Mouse (Mus musculus) forebrain, postnatal 0 days (tissue): ENCODE results near the gene Rnf41. TPM values are rescaled to one million over a fixed set of nuclear protein-coding genes. Genes with fewer than 3 reads are reported as not detected.

Experiments used
- ATAC-seq: fragments of 200-750 bp; cut with Nextera tagmentation; 2 replicates; pipeline ENCODE4 v1.8.0; 2017; ENCODE audit warnings: mild to moderate bottlenecking, moderate library complexity
- DNase-seq: peaks from one replicate; pipeline ENCODE4 v3.0.0-alpha.2; 2015
- H3K27ac ChIP-seq: fragments of 300-500 bp; sonication (generic); 2 replicates; pipeline ENCODE4 v1.5.1; 2014; ENCODE audit warnings: low read depth, mild to moderate bottlenecking, antibody characterized with exemption, low read length, moderate library complexity, mixed read lengths
- H3K27me3 ChIP-seq: fragments of 300-500 bp; sonication (generic); 2 replicates; pipeline ENCODE4 v1.6.1; 2014; ENCODE audit warnings: mild to moderate bottlenecking, low read length, mixed read lengths; ENCODE audit not compliant: insufficient read depth
- H3K36me3 ChIP-seq: fragments of 300-500 bp; sonication (generic); 2 replicates; pipeline ENCODE4 v1.6.1; 2014; ENCODE audit warnings: mild to moderate bottlenecking, moderate library complexity; ENCODE audit not compliant: insufficient read depth
- H3K4me1 ChIP-seq: fragments of 300-500 bp; sonication (generic); 2 replicates; pipeline ENCODE4 v1.6.1; 2014; ENCODE audit warnings: antibody characterized with exemption; ENCODE audit not compliant: insufficient read depth
- H3K4me2 ChIP-seq: fragments of 300-500 bp; sonication (generic); 2 replicates; pipeline ENCODE4 v1.6.1; 2014; ENCODE audit warnings: low read depth, mild to moderate bottlenecking, moderate library complexity
- H3K4me3 ChIP-seq: fragments of 300-500 bp; sonication (generic); 2 replicates; pipeline ENCODE4 v1.5.1; 2014; ENCODE audit warnings: low read depth, low read length, mixed read lengths
- H3K9ac ChIP-seq: fragments of 300-500 bp; sonication (generic); 2 replicates; pipeline ENCODE4 v1.6.1; 2014; ENCODE audit warnings: mild to moderate bottlenecking
- H3K9me3 ChIP-seq: fragments of 300-500 bp; sonication (generic); 2 replicates; pipeline ENCODE4 v1.6.1; 2016; ENCODE audit warnings: low read length
- CTCF ChIP-seq: sonication (generic); IDR thresholded peaks from 2 replicates; pipeline ENCODE4 v1.5.1; 2016; ENCODE audit warnings: antibody characterized with exemption, control low read depth, low read depth
- WGBS: fragments of 180-500 bp; shearing (Covaris S2); extraction: QIAGEN DNeasy Blood & Tissue Kit; methylation state at CpG from one replicate; pipeline ENCODE4 v1.1.7; 2014; 5-methylcytosine and 5-hydroxymethylcytosine counted together
- polyA plus RNA-seq: library from polyadenylated mRNA; unstranded; fragments of >200 nt; fragmentation: Nextera tagmentation; extraction: Ambion mirVana; gene quantifications from 2 replicates; pipeline ENCODE4 v1.2.1, GENCODE M21; 2015
- total RNA-seq: library from RNA; depleted of rRNA; stranded (reverse); fragments of >200 nt; gene quantifications from 2 replicates; pipeline ENCODE4 v1.2.3, GENCODE M21; 2014

Gene Rnf41
- total and polyA plus RNA-seq, 2 experiments from 2014 or later = 108 to 118 TPM

DNA sequence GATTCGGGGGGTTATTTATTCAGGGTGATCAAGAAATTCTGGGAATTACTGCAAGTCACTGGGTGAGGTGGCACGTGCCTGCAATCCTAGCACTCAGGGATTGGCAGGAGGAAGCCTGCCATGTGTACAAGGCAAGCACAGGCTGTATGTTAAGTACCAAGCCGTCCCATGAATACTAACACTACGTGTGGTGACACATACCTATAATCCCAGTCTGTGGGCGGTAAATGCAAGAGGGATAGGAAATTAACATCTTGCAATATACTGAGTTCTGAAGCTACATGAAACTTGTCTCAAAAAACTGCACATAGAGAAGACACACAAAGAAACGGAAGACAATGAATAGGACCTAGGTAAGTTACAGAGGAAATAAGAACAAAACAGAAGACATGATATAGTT is 39.6 kb downstream of the Rnf41 start:
- no peak for TF ChIP-seq CTCF
- Histone ChIP-seq H3K27ac (no peak overlapping the region), H3K9ac (no peak overlapping the region), H3K4me1 (no peaks in the 10 kb centered on the region), H3K4me2 (no peak overlapping the region), H3K36me3 (no peaks in the 10 kb centered on the region), H3K4me3 (no peak overlapping the region), H3K27me3 (no peaks in the 10 kb centered on the region), H3K9me3 (no peaks in the 10 kb centered on the region)
- ATAC-seq (no peak), DNase-seq (no peak)
- WGBS = 76% methylated on average over 6 of the region's 6 CpGs

DNA sequence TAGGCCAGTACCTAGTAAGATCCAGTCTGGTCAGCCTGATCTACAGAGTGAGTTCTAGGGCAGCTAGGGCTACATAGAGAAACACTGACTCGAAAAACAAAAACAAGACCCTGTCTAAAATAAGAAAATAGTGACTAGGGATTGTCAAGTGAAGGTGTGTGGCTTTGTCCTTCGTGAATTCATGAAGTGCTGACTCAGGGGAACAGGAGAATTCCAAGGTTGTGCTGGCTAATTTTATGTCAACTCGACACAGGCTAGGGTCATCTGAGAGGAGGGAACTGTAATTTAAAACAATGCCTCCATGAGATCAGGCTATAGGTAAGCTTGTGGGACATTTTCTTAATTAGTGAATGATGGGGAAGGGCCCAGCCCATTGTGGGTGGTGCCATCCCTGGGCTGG is 43.0 kb downstream of the Rnf41 start:
- Histone ChIP-seq H3K9ac (no peak overlapping the region), H3K27me3 (no peaks in the 10 kb centered on the region), H3K4me2 (no peak overlapping the region), H3K9me3 (no peaks in the 10 kb centered on the region), H3K27ac (no peak overlapping the region), H3K4me1 (no peaks in the 10 kb centered on the region), H3K4me3 (no peak overlapping the region), H3K36me3 (no peaks in the 10 kb centered on the region)
- no peak for DNase-seq
- 89% methylated on average over 3 of the region's 3 CpGs for WGBS
- TF ChIP-seq CTCF = no peak
- no peak for ATAC-seq

DNA sequence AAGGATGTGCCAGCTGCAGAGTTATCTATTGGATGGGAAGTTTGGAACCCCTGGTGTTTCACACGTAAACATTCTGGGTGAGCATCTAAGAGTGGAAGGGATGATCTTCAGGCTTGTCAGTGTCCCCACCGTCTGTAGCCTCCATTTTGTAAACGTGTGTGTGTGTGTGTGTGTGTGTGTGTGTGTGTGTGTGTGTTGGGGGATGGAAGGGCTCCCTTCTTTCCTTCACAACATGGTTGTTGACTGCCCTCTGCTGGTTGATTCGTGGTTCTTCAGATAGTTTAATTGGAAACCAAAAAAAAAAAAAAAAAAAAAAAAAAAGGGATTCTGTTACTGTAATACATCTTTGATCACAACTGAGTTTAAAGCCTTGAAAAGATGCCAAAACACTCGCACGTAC is 43.8 kb downstream of the Rnf41 start:
- Histone ChIP-seq H3K36me3 (no peaks in the 10 kb centered on the region), H3K9me3 (no peaks in the 10 kb centered on the region), H3K4me3 (no peak overlapping the region), H3K27ac (no peak overlapping the region), H3K4me2 (peak overlapping the region; percentile 34; the same call in 1 of the 2 replicates), H3K27me3 (no peaks in the 10 kb centered on the region), H3K4me1 (no peaks in the 10 kb centered on the region), H3K9ac (0 out of 2 replicates have a peak overlapping the region, but pooled peaks have one; percentile 31)
- ATAC-seq = peak; percentile 32; the same call in 1 of the 2 replicates
- peak; percentile 91 for DNase-seq
- 3% methylated on average over 6 of the region's 6 CpGs for WGBS
- TF ChIP-seq CTCF = peak; percentile 77

DNA sequence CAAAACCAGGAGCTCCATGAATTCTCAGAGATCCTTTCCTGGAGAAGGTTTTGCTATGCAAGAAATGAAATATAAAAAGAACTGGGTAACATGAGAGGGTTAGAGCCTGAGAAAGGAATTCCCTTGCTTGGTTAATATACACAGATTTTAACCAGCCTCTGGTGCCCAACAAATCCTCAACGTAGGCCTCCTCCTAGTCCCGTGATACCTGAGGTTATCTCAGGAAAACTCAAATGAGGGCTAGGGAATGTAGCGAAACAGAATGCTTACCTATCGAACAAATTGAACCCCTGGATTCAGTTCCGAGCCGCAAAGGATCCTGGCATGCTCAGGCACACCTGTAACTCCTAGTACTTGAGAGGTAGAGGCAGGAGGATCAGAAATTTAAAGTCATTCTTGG is 46.2 kb downstream of the Rnf41 start:
- 82% methylated on average over 6 of the region's 6 CpGs for WGBS
- H3K27me3 ChIP-seq = no peaks in the 10 kb centered on the region
- ATAC-seq (no peak), DNase-seq (no peak)
- no peak overlapping the region for H3K27ac ChIP-seq
- 0 out of 2 replicates have a peak, but pooled peaks cover 4% of the 10 kb centered on the region for H3K36me3 ChIP-seq
- peak overlapping the region; percentile 57; the same call in 1 of the 2 replicates for H3K4me2 ChIP-seq
- H3K4me3 ChIP-seq = no peak overlapping the region
- TF ChIP-seq CTCF = no peak
- H3K9ac ChIP-seq = no peak overlapping the region
- H3K4me1 ChIP-seq = peaks cover 10% of the 10 kb centered on the region; the same call in 1 of the 2 replicates
- no peaks in the 10 kb centered on the region for H3K9me3 ChIP-seq

DNA sequence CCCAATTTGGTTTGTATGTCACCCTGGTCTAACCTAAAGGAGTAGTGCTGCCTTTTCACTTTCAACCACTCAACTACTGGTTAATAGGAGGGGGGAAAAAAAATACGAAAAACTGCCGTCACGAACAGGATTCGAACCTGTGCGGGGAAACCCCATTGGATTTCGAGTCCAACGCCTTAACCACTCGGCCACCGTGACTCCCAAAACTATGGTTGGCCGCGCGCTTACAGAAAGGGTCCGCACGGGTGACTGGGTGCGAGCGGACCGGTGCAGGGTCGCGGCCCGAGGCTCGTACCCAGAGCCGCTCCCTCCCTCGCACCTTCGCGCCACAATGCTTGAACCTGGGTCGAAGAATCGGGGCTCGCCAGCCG is 46.9 kb downstream of the Rnf41 start:
- H3K4me2 ChIP-seq = peak overlapping the region; percentile 57
- peaks cover 10% of the 10 kb centered on the region; the same call in 1 of the 2 replicates for H3K4me1 ChIP-seq
- peak overlapping the region; percentile 86 for H3K4me3 ChIP-seq
- TF ChIP-seq CTCF = no peak
- 0% methylated on average over 29 of the region's 29 CpGs for WGBS
- H3K36me3 ChIP-seq = peaks cover 11% of the 10 kb centered on the region; the same call in 1 of the 2 replicates
- no peaks in the 10 kb centered on the region for H3K27me3 ChIP-seq
- H3K27ac ChIP-seq = peak overlapping the region; percentile 95
- H3K9me3 ChIP-seq = no peaks in the 10 kb centered on the region
- peak overlapping the region; percentile 90 for H3K9ac ChIP-seq
- peak; percentile 64 for ATAC-seq
- DNase-seq = peak; percentile 94

DNA sequence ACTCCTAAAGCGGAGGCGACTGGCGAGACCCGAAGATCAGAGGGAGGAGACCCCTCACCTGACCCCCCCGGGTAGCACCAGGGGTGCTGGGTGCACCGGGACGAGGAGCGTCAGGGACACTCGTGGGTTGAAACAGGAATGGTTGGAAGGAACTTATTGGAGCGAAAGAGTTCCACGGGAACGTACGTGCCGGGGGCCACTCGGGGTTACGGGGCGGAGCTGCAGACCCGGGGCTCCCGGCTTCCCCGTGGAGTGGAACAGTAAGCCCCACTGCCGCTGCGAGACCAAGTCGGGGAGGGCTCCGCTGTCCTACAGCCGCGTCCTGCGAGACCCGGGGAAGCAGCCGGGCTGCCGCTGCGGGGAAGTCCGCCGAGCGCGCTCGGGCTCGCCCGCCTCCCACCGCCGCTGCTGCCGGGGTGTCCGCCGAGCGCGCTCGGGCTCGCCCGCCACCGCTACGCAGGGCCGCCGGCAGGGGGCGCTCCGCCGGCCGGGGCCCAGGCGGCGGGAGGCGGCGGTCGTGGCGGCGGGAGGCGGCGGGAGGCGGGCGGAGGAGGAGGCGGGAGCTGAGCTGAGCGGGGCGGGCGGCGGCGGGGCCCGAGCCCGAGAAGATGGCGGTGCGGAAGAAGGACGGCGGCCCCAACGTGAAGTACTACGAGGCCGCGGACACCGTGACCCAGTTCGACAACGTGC is 47.4 kb downstream of the Rnf41 start, which contains the start of gene Smarcc2:
Smarcc2 (plus strand) TSS at position 530 of the 690 bp plus-strand sequence.
- H3K27me3 ChIP-seq = no peaks in the 10 kb centered on the region
- peak; percentile 89 for DNase-seq
- peaks cover 16% of the 10 kb centered on the region for H3K36me3 ChIP-seq
- H3K9ac ChIP-seq = peak within 1 kb of the TSS; percentile 90
- no peaks in the 10 kb centered on the region for H3K9me3 ChIP-seq
- peak within 1 kb of the TSS; percentile 57 for H3K4me2 ChIP-seq
- peak within 1 kb of the TSS; percentile 95 for H3K27ac ChIP-seq
- H3K4me1 ChIP-seq = peaks cover 10% of the 10 kb centered on the region; the same call in 1 of the 2 replicates
- ATAC-seq = peak; percentile 84
- 1% methylated on average over 62 of the region's 86 CpGs for WGBS
- H3K4me3 ChIP-seq = peak within 1 kb of the TSS; percentile 86
- TF ChIP-seq CTCF = peak; percentile 31; the same call in 1 of the 2 replicates
